Mouse (Mus musculus) neural tube, embryonic 12.5 days (tissue): ENCODE measurements around the gene Pramel7. TPM values are rescaled to one million over a fixed set of nuclear protein-coding genes. Genes with fewer than 3 reads are reported as not detected.

ENCODE experiments used
- ATAC-seq: fragments of 200-750 bp; cut with Nextera tagmentation; 2 replicates; pipeline ENCODE4 v1.8.0; 2017; ENCODE audit warnings: low read depth, mild to moderate bottlenecking, moderate TSS enrichment, moderate library complexity; ENCODE audit not compliant: low FRiP score
- H3K27ac ChIP-seq: fragments of 300-500 bp; sonication (generic); 2 replicates; pipeline ENCODE4 v1.5.1; 2016
- H3K27me3 ChIP-seq: fragments of 300-500 bp; sonication (generic); replicated peaks from 2 replicates; pipeline ENCODE4 v1.6.1; 2016; ENCODE audit warnings: mild to moderate bottlenecking
- H3K36me3 ChIP-seq: fragments of 300-500 bp; sonication (generic); 2 replicates; pipeline ENCODE4 v1.6.1; 2016; ENCODE audit warnings: mild to moderate bottlenecking
- H3K4me1 ChIP-seq: fragments of 300-500 bp; sonication (generic); 2 replicates; pipeline ENCODE4 v1.6.1; 2016
- H3K4me2 ChIP-seq: fragments of 300-500 bp; sonication (generic); replicated peaks from 2 replicates; pipeline ENCODE4 v1.6.1; 2016; ENCODE audit warnings: mild to moderate bottlenecking
- H3K4me3 ChIP-seq: fragments of 300-500 bp; sonication (generic); 2 replicates; pipeline ENCODE4 v1.5.1; 2016
- H3K9ac ChIP-seq: fragments of 300-500 bp; sonication (generic); 2 replicates; pipeline ENCODE4 v1.6.1; 2016; ENCODE audit warnings: mild to moderate bottlenecking
- H3K9me3 ChIP-seq: fragments of 300-500 bp; sonication (generic); 2 replicates; pipeline ENCODE4 v1.6.1; 2016; ENCODE audit warnings: mild to moderate bottlenecking
- WGBS: fragments of 180-500 bp; shearing (Covaris S2); methylation state at CpG from one replicate; pipeline ENCODE4 v1.1.7; 2016; 5-methylcytosine and 5-hydroxymethylcytosine counted together
- polyA plus RNA-seq: library from polyadenylated mRNA; unstranded; fragments of >200 nt; fragmentation: Nextera tagmentation; extraction: Ambion mirVana; gene quantifications from 2 replicates; pipeline ENCODE4 v1.2.1, GENCODE M21; 2016

Gene Pramel7
- polyA plus RNA-seq, 1 experiment from 2014 or later: not detected

- no peak overlapping the region for H3K4me3 ChIP-seq
- ATAC-seq: no peak
- no peaks in the 10 kb centered on the region for H3K4me1 ChIP-seq
- H3K9me3 ChIP-seq: no peaks in the 10 kb centered on the region
- no peak overlapping the region for H3K9ac ChIP-seq
- no peak overlapping the region for H3K4me2 ChIP-seq
- H3K27ac ChIP-seq: no peak overlapping the region
- H3K36me3 ChIP-seq: no peaks in the 10 kb centered on the region
- no peaks in the 10 kb centered on the region for H3K27me3 ChIP-seq
Observed at GRCm38 (mm10) chr2:87480207-87480606, 16.7 kb downstream of the Pramel7 start.

GRCm38 (mm10) chr2:87461769-87462168 is 35.1 kb downstream of the Pramel7 start:
- WGBS: 92% methylated on average over 4 of the region's 4 CpGs
- no peak overlapping the region for H3K4me3 ChIP-seq
- no peaks in the 10 kb centered on the region for H3K9me3 ChIP-seq
- no peaks in the 10 kb centered on the region for H3K36me3 ChIP-seq
- no peak overlapping the region for H3K4me2 ChIP-seq
- H3K4me1 ChIP-seq: no peaks in the 10 kb centered on the region
- no peak for ATAC-seq
- H3K27me3 ChIP-seq: no peaks in the 10 kb centered on the region
- no peak overlapping the region for H3K27ac ChIP-seq
- no peak overlapping the region for H3K9ac ChIP-seq

DNA sequence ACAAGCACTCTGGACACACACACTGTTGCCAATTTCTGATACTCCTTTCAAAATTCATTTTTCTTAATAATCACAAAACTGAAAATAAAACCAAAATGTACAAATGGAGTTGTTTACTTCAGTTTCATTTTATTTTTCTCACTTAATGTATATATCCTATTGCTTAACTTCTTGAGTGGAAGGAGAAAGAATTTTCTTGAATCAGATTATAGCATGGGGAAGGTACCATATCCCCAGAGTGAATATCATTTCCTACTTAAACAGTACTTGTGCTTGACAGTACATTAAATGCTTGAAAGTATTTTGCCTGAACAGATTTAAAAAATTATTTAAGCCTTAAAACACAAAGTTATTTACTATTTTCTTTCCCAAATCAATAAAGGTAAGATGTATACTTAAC is 43.2 kb downstream of the Pramel7 start, which contains the start of gene Olfr1126:
Olfr1126 (plus strand) TSS at position 301 of the 400 bp plus-strand sequence.
- H3K4me3 ChIP-seq: no peak within 1 kb of the TSS
- H3K27ac ChIP-seq: no peak within 1 kb of the TSS
- no peak within 1 kb of the TSS for H3K9ac ChIP-seq
- no peaks in the 10 kb centered on the region for H3K9me3 ChIP-seq
- no peaks in the 10 kb centered on the region for H3K36me3 ChIP-seq
- no peaks in the 10 kb centered on the region for H3K4me1 ChIP-seq
- H3K27me3 ChIP-seq: no peaks in the 10 kb centered on the region
- no peak within 1 kb of the TSS for H3K4me2 ChIP-seq
- ATAC-seq: no peak

Other genes with a start within 250 kb of the Pramel7 start
- not detected in 2 replicates for gene Olfr1115, start 249.1 kb downstream of the Pramel7 start, polyA plus RNA-seq
- gene Olfr1116, start 229.6 kb downstream of the Pramel7 start, polyA plus RNA-seq: not detected in 2 replicates
- gene Olfr1118, start 189.5 kb downstream of the Pramel7 start, polyA plus RNA-seq: not detected in 2 replicates
- not detected in 2 replicates for gene Olfr1120, start 142.3 kb downstream of the Pramel7 start, polyA plus RNA-seq
- not detected in 2 replicates for gene Olfr1121, start 127.2 kb downstream of the Pramel7 start, polyA plus RNA-seq
- not detected in 2 replicates for gene Olfr1122, start 111.2 kb downstream of the Pramel7 start, polyA plus RNA-seq
- gene Olfr1123, start 80.5 kb downstream of the Pramel7 start, polyA plus RNA-seq: not detected in 2 replicates
- gene Olfr1124, start 66.8 kb downstream of the Pramel7 start, polyA plus RNA-seq: 0.13 TPM in 2 replicates
- gene Olfr1126, start 43.1 kb downstream of the Pramel7 start, polyA plus RNA-seq: not detected in 2 replicates
- not detected in 2 replicates for gene Pramel6, start 9.5 kb upstream of the Pramel7 start, polyA plus RNA-seq
- not detected in 2 replicates for gene Olfr153, start 34.7 kb upstream of the Pramel7 start, polyA plus RNA-seq
- not detected in 2 replicates for gene Olfr1128, start 48.4 kb upstream of the Pramel7 start, polyA plus RNA-seq
- not detected in 2 replicates for gene Olfr1129, start 76.8 kb upstream of the Pramel7 start, polyA plus RNA-seq
- gene Olfr1130, start 109.1 kb upstream of the Pramel7 start, polyA plus RNA-seq: not detected in 2 replicates
- gene Olfr1131, start 130.0 kb upstream of the Pramel7 start, polyA plus RNA-seq: not detected in 2 replicates
- not detected in 2 replicates for gene Olfr1132, start 140.4 kb upstream of the Pramel7 start, polyA plus RNA-seq
- not detected in 2 replicates for gene Olfr1133, start 150.3 kb upstream of the Pramel7 start, polyA plus RNA-seq
- gene Olfr1134, start 161.4 kb upstream of the Pramel7 start, polyA plus RNA-seq: not detected in 2 replicates
- not detected in 2 replicates for gene Olfr1135, start 176.6 kb upstream of the Pramel7 start, polyA plus RNA-seq
- not detected in 2 replicates for gene Olfr1136, start 196.9 kb upstream of the Pramel7 start, polyA plus RNA-seq
- gene Olfr1137, start 216.1 kb upstream of the Pramel7 start, polyA plus RNA-seq: not detected in 2 replicates
- gene Olfr1138, start 242.9 kb upstream of the Pramel7 start, polyA plus RNA-seq: not detected in 2 replicates
- gene Olfr1140, start 246.7 kb upstream of the Pramel7 start, polyA plus RNA-seq: not detected in 2 replicates